Mouse (Mus musculus) kidney, adult 8-10 months (tissue): ENCODE measurements around the gene Arpin.

ENCODE experiments used
- DNase-seq, 2 experiments: peaks; one replicate each; pipeline ENCODE4 v3.0.0; 2022

The Arpin gene

GRCm38 (mm10) chr7:79890436-79891221 lies 44.5 kb downstream of the Arpin start:
- peak; percentile 56 to 59 for DNase-seq

DNA sequence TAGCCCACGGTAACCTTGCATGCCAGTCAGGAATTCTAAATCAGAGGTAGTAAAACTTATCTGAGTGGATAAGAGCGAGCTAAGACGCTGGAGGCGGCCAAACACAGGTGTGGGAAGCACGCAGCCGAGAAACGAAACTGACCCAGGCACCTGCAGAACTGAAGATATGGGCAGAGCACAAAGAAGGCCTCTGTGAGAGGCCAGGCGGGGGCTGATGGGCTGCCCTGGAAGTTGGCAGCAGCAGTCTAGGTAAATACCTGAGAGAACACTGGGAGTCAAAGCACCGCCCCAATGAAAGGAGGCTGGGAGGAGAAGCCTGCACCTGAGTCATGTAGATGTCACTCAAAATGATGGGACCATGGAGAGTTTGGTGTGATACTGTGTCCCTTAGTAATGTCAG lies 46.6 kb downstream of the Arpin start:
- DNase-seq: no peak

DNA sequence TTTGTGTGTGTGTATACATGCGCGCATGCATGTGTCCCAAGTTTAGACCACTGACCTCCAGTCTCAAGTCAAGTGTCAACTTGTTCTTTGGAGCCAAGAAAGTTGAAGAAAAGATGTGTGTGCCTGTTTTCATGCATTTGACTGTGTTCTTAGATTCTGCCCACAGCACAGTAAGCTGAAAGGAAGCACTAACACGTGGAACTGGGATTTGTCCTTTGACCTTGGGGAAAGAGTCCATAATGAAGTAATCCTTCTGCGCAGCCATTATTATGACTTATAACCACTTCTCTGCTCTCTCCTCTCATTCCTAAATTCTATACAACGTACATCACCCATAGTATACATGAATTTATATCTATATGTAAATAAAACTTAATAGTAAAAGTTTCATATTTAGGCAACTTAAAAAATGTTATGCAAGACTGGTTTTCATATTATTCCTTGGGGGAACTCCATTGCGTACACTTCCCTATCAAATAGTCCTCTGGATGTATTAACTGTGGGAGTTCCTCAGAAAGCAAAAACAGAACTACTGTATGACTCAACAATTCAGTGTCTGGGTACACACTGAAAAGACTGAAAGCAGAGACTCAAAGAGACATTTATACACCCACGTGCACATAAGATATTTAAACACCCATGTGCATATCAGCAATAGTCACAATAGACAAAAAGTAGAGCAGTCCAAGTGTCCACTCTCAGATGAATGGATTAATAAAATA lies 51.4 kb downstream of the Arpin start:
- DNase-seq: peak; percentile 38 to 45

- DNase-seq: no peak
These were observed 53.3 kb downstream of the Arpin start for GRCm38 (mm10) chr7:79881901-79882300.

DNA sequence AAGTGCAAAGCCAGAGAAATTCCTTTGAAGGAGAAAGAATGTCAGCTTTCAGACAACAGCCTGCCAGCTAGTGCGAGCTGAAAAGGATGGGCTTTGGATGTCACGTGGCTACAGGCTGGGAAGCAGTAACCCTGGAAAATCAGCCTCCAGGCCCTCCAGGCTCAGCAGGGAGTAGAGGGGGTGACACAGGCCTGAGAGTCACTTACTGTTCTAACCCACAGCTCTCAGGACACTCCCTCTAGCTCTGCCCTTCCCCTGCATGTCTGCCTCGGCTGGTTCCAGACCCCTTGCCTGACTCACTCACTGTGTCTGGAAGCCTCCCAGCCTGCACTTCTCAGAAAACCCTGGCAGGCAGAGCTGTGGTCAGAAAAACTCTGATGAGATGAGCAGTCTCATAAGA lies 54.2 kb downstream of the Arpin start:
- no peak for DNase-seq

DNA sequence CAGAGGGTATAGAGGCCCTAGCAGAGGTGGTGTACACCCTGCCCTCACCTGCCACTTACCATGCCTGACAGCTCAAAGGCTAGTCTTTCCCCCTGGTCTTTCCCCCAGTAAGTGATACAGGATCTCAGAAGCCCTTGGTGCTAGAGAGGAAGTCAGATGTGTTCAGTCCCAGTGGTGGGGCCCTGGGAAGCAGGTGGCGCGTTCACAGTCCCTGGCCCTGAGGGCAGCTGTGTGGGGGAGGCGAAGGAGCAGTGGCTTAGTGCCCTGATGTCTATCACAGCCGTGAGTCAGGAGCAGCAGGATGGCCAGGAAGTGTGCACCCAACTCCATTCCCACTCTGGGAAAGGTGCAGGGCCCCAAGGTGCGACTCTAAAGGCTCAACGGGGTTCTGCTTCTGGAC lies 55.1 kb downstream of the Arpin start:
- no peak for DNase-seq

- DNase-seq: no peak
These were observed 56.6 kb downstream of the Arpin start for GRCm38 (mm10) chr7:79878455-79879025.
